Mouse (Mus musculus) right cerebral cortex, postnatal 10 days (tissue): ENCODE measurements around the gene Vstm2b.

Experiments
- DNase-seq, 2 experiments: peaks; one replicate each; pipeline ENCODE4 v3.0.0; 2021; ENCODE audit warnings: low spot score in 2 of 2

The Vstm2b gene

DNA sequence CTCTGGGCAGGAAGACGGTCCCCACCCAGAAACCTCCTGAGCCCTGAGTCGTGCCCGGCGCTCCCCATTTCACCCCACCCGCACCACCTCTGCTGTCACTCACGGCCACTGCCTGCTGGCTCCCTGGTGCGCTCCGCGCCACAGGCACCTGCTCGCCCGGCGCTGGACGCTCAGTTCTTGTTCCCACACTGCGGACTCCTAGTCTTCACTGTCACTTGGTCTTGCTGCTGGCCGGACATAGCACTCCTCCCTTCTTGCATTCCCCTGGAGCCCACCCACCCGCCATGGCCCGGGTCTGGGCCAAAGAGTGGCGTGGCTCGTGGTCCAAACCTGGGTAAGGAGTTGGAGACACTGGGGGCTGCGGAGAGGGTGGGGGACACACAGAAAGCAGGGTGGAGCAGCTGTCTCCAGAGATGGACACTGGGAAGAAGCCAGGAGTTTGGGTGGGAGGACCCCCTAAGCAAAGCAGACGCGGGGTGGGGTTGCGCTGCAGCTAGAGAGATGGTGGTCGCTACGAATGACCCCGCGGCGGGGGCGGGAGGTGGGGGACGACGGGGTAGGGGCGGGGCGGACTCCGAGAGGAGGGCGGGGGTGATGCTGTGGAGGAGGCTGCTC is at the start of gene Vstm2b:
Gene Vstm2b, plus strand, starts transcription at position 233 of the 615 bp plus-strand sequence.
- DNase-seq = peak in 1 of 2 experiments; percentile 46

DNA sequence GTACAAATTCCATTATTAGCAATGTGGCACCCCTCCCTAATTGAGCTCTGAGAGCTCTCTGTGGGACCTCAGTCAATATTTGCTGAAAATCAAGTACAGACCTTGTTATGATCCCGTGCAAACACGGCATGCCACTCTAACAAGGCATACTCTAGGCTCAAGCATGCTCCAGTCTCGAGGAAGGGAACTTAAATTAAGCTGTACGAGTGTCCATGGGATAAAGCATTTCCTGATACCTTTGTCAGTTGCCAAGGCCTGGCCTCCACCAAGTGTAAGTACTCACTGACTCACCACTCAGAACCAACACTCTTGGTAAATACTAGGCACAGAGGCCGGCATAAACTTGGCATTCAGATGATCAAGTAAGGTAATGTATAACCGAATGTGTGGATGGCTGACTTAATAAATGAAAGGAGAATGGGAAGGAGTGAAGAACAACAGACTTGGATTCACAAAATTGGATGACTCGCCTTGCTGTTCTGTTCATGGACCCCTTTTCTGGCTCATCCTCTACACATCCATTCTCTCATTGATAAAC is 42.0 kb upstream of the Vstm2b start:
- no peak for DNase-seq

DNA sequence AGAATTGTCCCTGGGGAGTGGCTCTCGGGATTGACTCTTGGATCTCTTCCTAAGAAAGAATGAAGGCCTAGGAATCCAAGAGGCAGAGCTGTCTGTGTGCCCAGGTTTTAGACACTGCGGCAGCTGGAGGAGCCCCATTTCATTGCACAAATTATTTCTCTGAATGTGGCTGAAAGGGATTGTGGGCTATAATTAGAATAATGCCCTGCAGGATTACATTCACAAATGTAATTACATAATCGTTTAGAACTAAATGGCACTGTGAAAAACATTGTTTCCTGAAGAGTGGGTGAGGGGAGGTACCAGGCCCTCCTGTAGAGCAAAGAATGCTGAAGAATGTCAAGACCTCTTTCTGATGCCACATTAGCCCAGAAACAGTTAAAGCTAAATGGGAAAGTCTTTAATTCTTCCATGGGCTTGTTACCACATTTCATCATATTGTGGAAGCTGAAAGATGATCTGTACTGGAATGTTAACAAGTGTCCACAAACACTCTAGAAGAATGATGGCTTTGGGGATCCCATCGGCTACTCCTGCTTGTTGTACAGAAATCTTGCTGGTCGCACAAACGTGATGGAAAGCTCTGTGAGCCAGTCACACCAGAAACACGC is 24.6 kb upstream of the Vstm2b start:
- no peak for DNase-seq

DNA sequence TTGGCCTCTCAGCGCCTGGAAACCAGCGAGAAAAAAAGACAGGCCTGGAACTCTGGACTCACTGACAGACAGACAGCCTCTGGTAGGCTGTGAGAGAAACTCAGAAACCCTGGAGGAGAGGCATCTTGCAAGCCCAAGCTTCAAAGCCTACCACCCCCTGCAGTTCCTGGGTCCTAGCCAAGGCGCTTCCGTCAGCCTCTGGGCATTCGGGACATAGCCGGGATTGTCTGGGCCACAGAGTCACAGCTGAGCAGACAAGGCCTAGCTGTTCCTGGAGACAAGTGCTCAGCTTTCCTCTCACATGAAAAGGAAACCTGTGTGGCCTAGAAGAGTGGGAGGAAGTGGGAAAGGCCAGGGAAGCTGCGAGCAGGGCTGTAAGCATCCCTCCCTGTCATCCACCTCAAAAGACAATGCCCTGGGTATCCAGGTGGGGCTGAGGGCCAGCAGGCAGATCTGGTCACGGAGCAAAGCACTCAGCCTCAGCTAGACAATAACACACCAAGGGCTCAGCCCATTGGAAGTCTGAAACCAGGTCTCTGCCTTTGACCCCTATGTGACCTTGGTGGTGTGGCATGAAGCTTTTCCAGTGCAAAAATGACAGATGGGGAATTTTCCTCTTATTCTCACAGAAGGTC is 13.2 kb upstream of the Vstm2b start:
- DNase-seq = peak; percentile 81 to 85

DNA sequence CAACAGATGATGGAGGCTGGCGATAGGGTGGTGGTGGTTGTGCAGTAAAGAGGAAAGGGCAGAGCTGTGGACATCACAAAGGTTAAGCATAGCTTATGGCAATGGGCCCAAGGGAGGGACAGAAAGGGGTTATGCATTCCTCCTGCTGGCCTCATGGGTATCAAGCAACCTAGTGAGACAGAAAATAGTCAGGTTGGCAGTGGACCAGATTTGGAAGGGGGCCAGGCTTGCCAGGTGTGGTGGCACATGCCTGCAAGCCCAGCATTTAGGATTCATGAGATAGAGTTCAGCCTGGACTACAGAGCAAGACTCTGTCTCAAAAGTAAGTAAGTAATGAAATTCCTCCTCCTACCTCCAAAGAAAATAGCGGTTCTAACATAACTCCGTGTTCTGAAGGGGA is 9.8 kb upstream of the Vstm2b start:
- no peak for DNase-seq

GRCm38 (mm10) chr7:40896964-40897363 is 1.2 kb upstream of the Vstm2b start:
- peak in 1 of 2 experiments; percentile 40 for DNase-seq

- peak; percentile 81 for DNase-seq
Observed at GRCm38 (mm10) chr7:40898711-40899375, 715 bp downstream of the Vstm2b start.

GRCm38 (mm10) chr7:40899376-40900265 is 1.5 kb downstream of the Vstm2b start:
- peak; percentile 52 to 55 for DNase-seq

DNA sequence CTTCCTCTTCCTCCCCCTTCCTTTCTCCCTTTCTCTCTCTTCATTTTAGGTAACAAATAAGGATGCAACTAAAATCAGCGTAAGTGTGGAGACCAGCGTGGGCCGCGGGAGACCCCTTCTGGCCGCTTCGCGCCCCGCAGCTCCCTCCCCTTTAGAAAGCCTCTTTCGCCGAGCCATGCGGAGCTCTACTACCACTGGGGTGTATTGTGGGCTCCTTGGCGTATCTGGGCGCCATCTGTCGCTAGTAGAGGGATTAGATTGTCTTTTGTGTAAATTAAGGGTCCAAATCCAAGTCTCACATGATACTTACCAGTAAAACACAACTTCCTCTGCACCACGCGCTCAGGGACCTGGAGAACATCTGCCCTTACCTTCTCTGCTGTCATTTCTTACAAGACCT is 3.1 kb downstream of the Vstm2b start:
- DNase-seq = peak; percentile 91 to 93

DNA sequence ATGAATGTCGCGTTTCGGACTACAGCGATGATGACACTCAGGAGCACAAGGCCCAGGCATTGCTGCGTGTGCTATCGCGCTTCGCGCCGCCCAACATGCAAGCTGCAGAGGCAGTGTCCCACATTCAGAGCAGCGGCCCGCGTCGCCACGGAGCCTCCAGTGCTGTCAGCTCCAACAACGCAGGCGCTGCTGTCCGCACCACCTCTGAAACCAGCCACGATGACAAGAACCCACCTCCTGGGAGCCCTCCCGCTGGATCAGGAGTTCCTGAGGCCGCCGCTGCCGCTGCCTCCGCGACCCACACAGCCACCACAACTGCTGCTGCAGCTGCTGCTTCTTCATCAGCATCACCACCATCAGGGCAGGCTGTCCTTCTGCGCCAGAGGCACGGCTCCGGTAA is 4.4 kb downstream of the Vstm2b start:
- DNase-seq = peak; percentile 53 to 59

- DNase-seq = peak in 1 of 2 experiments; percentile 28
Observed at GRCm38 (mm10) chr7:40906484-40906883, 8.4 kb downstream of the Vstm2b start.

GRCm38 (mm10) chr7:40916761-40917160 is 18.6 kb downstream of the Vstm2b start:
- DNase-seq = no peak

DNA sequence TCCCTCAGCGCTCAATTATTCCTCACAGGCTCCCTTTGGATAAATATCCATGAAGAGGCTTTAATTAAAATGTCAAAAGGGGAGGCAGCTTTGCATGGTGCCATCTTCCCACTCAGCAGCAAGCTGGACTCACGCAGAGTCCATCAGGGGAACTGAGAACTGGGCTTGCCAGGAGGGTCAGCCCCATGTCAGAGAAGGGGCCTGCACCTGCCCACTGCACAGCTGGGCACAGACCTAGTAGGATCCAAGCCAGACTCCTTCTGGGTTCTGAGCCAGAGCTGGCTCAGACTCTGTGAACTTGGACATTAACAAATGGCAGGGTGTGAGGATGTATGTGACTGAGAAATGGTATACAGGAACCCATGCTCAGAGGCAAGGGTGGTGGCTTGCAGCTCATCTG is 22.0 kb downstream of the Vstm2b start:
- no peak for DNase-seq

- peak; percentile 50 to 63 for DNase-seq
Observed at GRCm38 (mm10) chr7:40921281-40921680, 23.2 kb downstream of the Vstm2b start.

- DNase-seq = no peak
Observed at GRCm38 (mm10) chr7:40922871-40923270, 24.7 kb downstream of the Vstm2b start.

GRCm38 (mm10) chr7:40928391-40928790 is 30.3 kb downstream of the Vstm2b start:
- DNase-seq = no peak

GRCm38 (mm10) chr7:40936617-40937212 is 38.6 kb downstream of the Vstm2b start:
- no peak for DNase-seq

- peak; percentile 22 to 62 for DNase-seq
Observed at GRCm38 (mm10) chr7:40939371-40939770, 41.2 kb downstream of the Vstm2b start.

DNA sequence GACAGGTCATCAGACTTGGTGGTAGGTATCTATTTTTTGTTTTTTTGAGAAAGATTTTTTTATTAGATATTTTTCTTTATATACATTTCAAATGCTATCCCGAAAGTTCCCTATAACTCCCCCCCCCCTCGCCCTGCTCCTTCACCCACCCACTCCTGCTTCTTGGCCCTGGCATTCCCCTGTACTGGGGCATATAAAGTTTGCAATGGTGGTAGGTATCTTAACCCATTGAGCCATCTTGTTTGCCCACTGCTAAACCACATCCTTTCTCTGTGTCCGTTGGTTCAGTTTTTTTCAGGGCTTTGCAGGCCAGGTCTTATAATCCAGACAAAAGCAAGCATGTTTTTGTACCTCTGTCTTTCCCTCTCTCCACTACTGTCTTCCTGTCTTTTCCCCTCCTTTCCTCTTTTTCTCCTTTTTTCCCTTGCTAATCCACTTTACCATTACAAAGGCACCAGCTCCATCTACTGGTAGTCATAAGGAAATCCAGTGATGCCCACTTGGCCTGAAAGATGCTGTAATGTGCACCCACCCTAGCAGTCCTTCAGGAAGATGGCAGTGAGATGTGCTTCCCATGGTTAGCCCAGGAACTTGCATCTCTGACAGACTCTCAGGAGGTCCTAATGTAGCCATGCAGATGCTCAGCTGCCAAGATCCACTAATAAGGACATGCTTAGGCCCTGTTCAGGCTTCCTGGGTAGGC is 44.3 kb downstream of the Vstm2b start:
- DNase-seq = peak in 1 of 2 experiments; percentile 39
